Mouse (Mus musculus) adrenal gland, postnatal 36 days (tissue): ENCODE results near the gene Ms4a12. TPM values are rescaled to one million over a fixed set of nuclear protein-coding genes. Genes with fewer than 3 reads are reported as not detected.
"Not testable (repeated sequence)": the region's sequence is repeated elsewhere in the genome, so short reads cannot be mapped to it uniquely, and the experiment has no call there.

Source experiments
- DNase-seq, 2 experiments: peaks; one replicate each; pipeline ENCODE4 v3.0.0; 2021; ENCODE audit warnings: mixed read lengths in 1 of 2
- long read RNA-seq, 2 experiments: library from polyadenylated mRNA; stranded (forward); transcript quantifications; one replicate each; pipeline ENCODE4 v2.0.0; 2021; ENCODE audit warnings: borderline sequencing depth in 2 of 2
- total RNA-seq, 2 experiments: library from RNA; stranded (reverse); gene quantifications; 2 replicates each; pipeline ENCODE4 v1.2.3; 2021

Ms4a12 gene
- total RNA-seq = not detected
- long read RNA-seq, experiment 1 = 0 reads
- long read RNA-seq, experiment 2 = 0 reads

- DNase-seq = no peak
Observed at GRCm38 (mm10) chr19:11232348-11232747, at the start of gene Ms4a12. Gene Ms4a12 (minus strand): TSS chr19:11232448.

DNA sequence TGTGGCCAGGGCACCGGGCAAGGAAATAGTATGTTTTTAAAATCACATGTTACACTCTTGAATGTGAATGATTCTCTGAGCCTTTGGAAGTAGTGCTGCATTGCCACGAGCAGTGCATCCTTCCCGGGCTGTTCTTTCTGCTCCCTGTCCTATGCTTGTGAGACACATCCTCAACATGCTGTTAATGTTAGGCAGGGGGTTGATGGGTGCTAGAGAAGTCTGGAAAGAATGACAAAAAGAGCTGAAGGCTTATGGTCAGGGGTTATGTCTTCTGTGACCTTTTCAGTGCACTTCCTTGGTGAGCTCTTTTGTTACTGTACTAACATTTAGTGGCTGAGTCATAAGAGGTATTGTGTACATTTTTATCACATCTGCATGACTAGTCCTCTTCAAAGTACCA, 48.0 kb upstream of the Ms4a12 start:
- DNase-seq = no peak

DNA sequence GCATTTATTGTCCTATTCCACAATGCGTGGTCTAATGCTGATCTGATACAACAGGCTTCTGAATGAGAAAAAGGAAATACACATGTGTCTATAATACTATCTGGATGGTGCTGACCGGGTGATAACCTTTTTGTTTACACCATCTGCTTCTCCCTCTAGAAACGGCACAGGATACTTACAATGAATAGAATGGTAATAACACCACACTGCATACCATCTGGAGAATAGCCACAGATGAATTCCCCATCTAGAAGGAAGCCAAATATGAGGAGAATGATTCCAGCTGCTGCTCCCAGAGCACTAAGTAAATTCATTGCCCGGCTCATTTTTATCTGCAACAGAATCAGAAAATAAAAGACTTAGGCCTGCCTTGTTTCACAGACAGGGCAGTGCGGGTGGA, 44.2 kb upstream of the Ms4a12 start:
- no peak for DNase-seq

GRCm38 (mm10) chr19:11266956-11267355, 34.7 kb upstream of the Ms4a12 start:
- DNase-seq = no peak

DNA sequence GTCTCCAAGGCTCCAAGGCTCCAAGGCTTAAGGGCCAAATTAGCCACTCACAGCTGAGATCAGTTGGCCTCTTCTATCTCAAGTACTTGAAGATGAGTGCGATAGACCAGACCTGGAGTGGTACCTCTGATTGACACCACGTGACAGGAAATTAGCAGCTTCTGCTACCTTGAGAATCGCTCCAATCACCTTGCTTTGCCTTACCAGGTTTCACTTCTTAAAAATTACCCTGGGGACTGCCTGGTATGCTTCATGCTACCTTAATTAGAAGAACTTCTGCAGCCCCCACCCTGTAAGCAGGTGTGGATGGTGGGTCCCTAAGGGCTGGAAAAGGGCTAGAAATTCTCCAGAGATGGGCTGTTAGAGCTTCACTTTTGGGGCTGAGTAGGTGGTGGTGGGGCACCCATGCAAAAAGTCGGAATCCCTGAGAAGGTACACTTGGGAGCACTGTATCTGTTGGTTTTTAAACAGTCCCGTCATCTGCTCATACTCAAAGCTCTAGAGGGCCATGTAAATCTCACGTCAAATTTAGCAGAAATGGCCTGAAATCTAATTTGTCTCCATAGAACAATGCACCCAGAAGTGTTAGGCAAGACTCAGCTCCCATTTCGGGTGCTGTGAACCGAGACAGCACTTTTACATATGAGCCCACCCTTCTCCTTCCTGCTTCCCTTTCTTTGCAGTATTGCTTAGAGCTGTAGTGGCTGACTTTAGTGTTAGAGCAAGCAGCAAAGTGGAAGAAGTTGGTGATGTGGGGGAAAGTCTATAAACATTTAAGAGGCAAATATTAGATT, 34.0 kb upstream of the Ms4a12 start, which contains the start of gene Ms4a1:
Ms4a1 (minus strand) TSS at position 190 of the 794 bp plus-strand sequence.
- no peak for DNase-seq

DNA sequence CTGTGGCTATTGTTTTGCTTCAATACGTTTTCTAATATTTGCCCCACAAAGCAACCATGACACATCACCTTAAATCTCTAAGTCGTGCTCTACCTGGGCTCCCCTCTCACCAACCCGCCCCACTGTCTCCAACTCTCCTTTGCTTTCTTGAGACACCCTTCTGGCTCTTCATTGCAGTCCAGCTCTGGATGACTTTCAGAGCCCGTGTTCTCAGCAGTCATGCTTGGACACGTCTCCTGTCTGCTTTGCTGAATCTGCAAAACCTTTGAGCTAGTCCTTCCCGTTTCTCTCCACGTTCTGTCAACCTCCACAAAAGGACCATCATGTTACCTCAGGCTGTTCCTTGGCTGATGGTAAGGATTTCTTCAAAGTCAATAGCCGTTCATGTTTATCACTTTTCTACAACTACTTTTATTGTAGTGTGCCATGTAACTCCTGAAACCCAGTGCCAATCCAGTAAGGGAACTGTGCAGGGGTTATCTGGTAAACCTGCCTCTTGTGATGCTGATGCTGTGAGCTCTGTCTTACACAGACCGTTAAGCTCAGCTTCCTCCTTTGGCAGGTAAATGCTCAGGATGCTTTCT, 32.4 kb upstream of the Ms4a12 start:
- DNase-seq = no peak

DNA sequence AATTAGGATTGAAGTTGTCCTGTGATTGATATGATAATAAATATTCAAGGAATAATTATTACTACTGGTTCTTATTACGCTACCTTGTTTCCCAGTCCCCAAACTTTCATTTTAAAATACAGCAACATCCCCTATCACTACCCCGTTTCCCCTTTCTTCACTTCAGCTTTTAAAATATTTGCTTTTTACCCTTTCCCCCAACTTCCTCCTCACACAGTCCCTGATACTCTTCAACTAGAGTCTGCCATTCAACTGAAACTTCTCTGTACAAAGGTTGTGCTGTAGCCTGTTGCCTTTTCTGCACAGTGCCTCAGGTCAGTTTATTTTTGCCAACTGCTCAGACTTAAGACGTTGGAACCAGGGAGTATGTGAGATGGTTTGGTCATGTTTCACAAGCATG, 31.3 kb upstream of the Ms4a12 start:
- no peak for DNase-seq

DNA sequence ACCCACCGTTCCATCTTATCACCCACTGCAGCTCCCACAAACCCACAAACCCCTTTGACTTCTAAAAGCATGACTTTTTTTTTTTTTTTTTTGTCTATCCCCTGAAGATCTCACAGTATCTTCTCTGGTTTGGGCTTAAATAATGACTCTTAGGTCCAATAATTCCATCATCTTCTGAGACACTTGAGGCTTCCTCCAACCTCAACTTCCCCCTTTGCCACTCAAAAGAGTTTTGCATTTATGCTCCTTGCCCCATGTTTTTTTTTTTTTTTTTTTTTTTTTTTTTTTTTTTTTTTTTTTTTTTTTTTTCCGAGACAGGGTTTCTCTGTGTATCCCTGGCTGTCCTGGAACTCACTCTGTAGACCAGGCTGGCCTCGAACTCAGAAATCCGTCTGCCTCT, 30.7 kb upstream of the Ms4a12 start:
- not testable (repeated sequence) for DNase-seq

- DNase-seq = no peak
Observed at GRCm38 (mm10) chr19:11261522-11261921, 29.3 kb upstream of the Ms4a12 start.

DNA sequence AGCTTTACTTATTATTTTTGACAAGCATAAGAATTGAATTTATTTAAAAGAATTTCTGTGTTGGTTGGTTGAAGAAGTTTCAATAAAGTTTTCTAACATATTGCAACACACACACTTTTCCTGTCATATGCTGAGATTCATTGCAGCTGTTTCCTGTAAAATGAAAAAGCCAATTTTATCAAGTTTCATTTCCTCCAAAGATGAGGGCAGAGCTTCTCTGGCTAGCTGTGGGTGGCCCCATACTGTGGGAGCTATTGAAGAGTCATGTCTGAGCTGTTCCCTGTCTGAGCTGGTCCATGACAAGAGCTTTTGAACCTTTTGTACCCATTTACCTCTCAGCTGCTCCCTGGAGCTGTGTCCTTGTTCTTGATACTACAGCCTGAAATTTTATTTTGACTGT, 12.0 kb upstream of the Ms4a12 start:
- DNase-seq = no peak

GRCm38 (mm10) chr19:11242560-11242959, 10.3 kb upstream of the Ms4a12 start:
- no peak for DNase-seq

DNA sequence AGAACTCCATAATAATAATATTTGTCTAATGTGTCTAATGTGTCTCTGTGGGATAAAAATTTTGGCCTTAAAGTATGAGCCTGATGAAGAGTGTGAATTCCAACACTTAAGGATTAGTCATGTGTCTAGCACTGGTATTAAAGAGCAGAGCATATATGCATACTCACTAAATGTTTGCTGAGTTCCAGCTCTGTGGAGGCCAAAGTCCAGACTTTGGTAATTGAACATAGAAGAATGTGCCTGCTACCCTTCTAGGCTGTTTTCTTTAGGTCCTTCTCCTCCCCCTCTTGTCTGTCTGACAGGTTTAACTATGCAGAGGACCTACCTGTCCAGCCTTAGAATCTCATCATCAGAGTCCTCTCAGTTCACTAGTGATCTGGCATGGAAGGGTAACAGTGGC, 3.6 kb upstream of the Ms4a12 start:
- DNase-seq = no peak

DNA sequence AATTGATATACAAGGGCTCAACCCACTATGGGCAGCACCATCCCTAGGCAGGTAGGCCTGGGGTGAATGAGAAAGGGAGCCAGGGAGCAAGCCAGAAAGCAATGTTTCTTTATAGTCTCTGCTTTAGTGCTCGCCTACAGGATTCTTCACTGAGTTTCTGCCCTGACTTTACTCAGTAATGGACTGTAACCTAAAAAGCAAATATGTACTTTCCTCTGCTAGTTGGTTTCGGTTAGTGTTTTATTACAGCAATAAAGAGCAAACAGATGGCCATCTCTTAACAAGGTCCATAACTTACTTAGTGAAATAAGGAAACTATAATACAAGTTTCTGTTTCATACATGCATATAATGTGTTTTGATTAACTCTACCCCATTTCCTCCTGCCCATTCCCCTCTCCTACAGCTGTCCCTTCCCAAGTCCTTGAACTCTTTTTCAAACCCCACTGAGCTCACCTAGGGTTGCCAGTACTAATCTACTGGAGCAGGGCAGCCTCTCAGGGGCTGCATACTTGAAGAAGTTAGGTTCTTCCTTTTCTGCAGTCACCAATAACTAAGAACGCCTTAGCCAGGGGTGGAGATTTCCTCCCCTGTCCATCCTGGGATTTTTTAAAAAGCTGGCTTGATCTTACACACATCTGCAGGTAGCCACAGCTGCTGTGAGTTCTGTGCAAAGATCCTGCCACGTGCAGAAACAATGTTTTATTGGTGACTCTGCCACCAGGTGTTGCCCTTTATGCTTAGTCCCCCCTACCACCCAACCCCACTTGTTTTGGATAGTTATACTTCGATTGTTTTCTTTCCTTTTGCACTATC, 2.9 kb upstream of the Ms4a12 start:
- no peak for DNase-seq

- no peak for DNase-seq
Observed at GRCm38 (mm10) chr19:11234244-11234643, 2.0 kb upstream of the Ms4a12 start.

GRCm38 (mm10) chr19:11196546-11196945, 35.7 kb downstream of the Ms4a12 start, which contains the start of gene Ms4a13:
Gene Ms4a13 (minus strand): TSS chr19:11196737.
- no peak for DNase-seq

DNA sequence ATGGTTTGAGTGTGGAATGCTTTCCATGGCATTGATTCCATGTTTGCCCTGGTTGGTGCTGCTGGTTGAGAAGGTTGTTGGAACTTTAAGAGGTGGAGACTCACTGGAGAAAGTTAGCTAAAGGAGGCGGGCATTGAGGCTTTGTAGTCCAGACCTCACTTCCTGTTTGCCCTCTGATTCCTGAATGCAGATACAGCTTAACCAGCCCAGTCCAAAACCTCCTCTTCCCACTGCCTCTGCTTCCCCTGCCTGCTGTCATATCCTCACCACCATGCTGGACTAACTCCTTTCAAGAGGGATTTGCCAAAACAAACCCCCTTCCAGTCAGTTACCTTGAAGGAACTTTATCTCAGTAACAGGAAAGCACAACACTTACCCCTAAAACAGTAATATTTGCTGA, 39.7 kb downstream of the Ms4a12 start:
- DNase-seq = no peak

DNA sequence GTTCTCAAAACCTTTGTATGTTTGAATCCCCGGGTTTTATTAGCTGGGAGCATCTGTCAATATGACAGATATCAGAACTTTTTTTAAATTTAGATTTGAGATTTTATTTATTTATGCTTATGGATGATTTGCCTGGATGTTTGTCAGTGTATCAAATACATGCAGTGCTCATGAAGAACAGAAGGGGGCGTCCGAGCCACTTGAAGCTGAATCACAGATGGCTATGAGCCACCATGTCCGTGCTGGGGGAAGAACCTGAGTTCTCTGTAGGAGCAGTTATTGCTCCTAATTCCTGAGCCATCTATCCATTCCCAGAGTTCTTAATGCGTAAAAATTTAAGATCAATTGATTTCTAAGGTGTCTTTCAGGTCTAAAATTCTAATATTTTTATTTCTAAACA, 48.1 kb downstream of the Ms4a12 start:
- DNase-seq = peak; percentile 18 to 34

DNA sequence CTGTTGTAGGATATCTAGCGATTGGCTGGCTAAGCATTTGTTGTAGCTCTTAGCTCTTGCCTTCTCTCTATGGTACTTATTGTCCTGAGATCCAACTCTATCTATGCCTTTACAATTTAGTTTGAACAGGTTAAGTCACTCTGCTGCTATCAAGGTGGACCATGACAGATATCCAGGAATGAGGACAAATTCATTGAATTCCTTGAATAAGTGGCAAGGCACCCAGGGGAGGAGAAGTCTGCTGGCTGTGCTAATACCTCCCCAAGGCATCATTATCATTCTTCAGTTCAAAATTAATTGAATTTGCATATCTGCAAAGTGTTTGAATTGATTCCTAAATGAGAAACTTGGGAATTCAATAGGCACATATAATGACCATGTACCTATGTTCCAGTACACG, 54.8 kb downstream of the Ms4a12 start:
- no peak for DNase-seq

GRCm38 (mm10) chr19:11165172-11165571, 67.1 kb downstream of the Ms4a12 start, which contains the start of gene 1700025F22Rik:
Gene 1700025F22Rik (minus strand): TSS chr19:11165320.
- peak; percentile 8 for DNase-seq
